Mouse (Mus musculus) forebrain, postnatal 0 days (tissue): ENCODE results near the gene Lamp5. TPM values are rescaled to one million over a fixed set of nuclear protein-coding genes. Genes with fewer than 3 reads are reported as not detected.

Experiments used
- ATAC-seq: fragments of 200-750 bp; cut with Nextera tagmentation; 2 replicates; pipeline ENCODE4 v1.8.0; 2017; ENCODE audit warnings: mild to moderate bottlenecking, moderate library complexity
- DNase-seq: peaks from one replicate; pipeline ENCODE4 v3.0.0-alpha.2; 2015
- H3K27ac ChIP-seq: fragments of 300-500 bp; sonication (generic); 2 replicates; pipeline ENCODE4 v1.5.1; 2014; ENCODE audit warnings: low read depth, mild to moderate bottlenecking, antibody characterized with exemption, low read length, moderate library complexity, mixed read lengths
- H3K27me3 ChIP-seq: fragments of 300-500 bp; sonication (generic); 2 replicates; pipeline ENCODE4 v1.6.1; 2014; ENCODE audit warnings: mild to moderate bottlenecking, low read length, mixed read lengths; ENCODE audit not compliant: insufficient read depth
- H3K36me3 ChIP-seq: fragments of 300-500 bp; sonication (generic); 2 replicates; pipeline ENCODE4 v1.6.1; 2014; ENCODE audit warnings: mild to moderate bottlenecking, moderate library complexity; ENCODE audit not compliant: insufficient read depth
- H3K4me1 ChIP-seq: fragments of 300-500 bp; sonication (generic); 2 replicates; pipeline ENCODE4 v1.6.1; 2014; ENCODE audit warnings: antibody characterized with exemption; ENCODE audit not compliant: insufficient read depth
- H3K4me2 ChIP-seq: fragments of 300-500 bp; sonication (generic); 2 replicates; pipeline ENCODE4 v1.6.1; 2014; ENCODE audit warnings: low read depth, mild to moderate bottlenecking, moderate library complexity
- H3K4me3 ChIP-seq: fragments of 300-500 bp; sonication (generic); 2 replicates; pipeline ENCODE4 v1.5.1; 2014; ENCODE audit warnings: low read depth, low read length, mixed read lengths
- H3K9ac ChIP-seq: fragments of 300-500 bp; sonication (generic); 2 replicates; pipeline ENCODE4 v1.6.1; 2014; ENCODE audit warnings: mild to moderate bottlenecking
- H3K9me3 ChIP-seq: fragments of 300-500 bp; sonication (generic); 2 replicates; pipeline ENCODE4 v1.6.1; 2016; ENCODE audit warnings: low read length
- CTCF ChIP-seq: sonication (generic); IDR thresholded peaks from 2 replicates; pipeline ENCODE4 v1.5.1; 2016; ENCODE audit warnings: antibody characterized with exemption, control low read depth, low read depth
- WGBS: fragments of 180-500 bp; shearing (Covaris S2); extraction: QIAGEN DNeasy Blood & Tissue Kit; methylation state at CpG from one replicate; pipeline ENCODE4 v1.1.7; 2014; 5-methylcytosine and 5-hydroxymethylcytosine counted together
- polyA plus RNA-seq: library from polyadenylated mRNA; unstranded; fragments of >200 nt; fragmentation: Nextera tagmentation; extraction: Ambion mirVana; gene quantifications from 2 replicates; pipeline ENCODE4 v1.2.1, GENCODE M21; 2015
- total RNA-seq: library from RNA; depleted of rRNA; stranded (reverse); fragments of >200 nt; gene quantifications from 2 replicates; pipeline ENCODE4 v1.2.3, GENCODE M21; 2014

Lamp5 gene
- total and polyA plus RNA-seq, 2 experiments from 2014 or later: 2.6 to 5.3 TPM

- TF ChIP-seq CTCF: no peak
- H3K4me3 ChIP-seq: peak overlapping the region; percentile 38
- WGBS: 1% methylated on average over 7 of the region's 7 CpGs
- peaks cover 14% of the 10 kb centered on the region; the same call in 1 of the 2 replicates for H3K27me3 ChIP-seq
- peak overlapping the region; percentile 40 for H3K9ac ChIP-seq
- peak overlapping the region; percentile 79 for H3K4me2 ChIP-seq
- DNase-seq: no peak
- no peaks in the 10 kb centered on the region for H3K9me3 ChIP-seq
- H3K36me3 ChIP-seq: no peaks in the 10 kb centered on the region
- ATAC-seq: peak; percentile 44; the same call in 1 of the 2 replicates
- H3K4me1 ChIP-seq: peaks cover 5% of the 10 kb centered on the region
- H3K27ac ChIP-seq: no peak overlapping the region
Observed at GRCm38 (mm10) chr2:136058398-136058797, 6.4 kb downstream of the Lamp5 start.

GRCm38 (mm10) chr2:136059029-136059669 lies 7.1 kb downstream of the Lamp5 start:
- Histone ChIP-seq H3K4me2 (peak overlapping the region; percentile 79), H3K4me1 (peaks cover 5% of the 10 kb centered on the region), H3K9ac (peak overlapping the region; percentile 37), H3K27me3 (peaks cover 14% of the 10 kb centered on the region; the same call in 1 of the 2 replicates), H3K4me3 (peak overlapping the region; percentile 38), H3K36me3 (no peaks in the 10 kb centered on the region), H3K27ac (no peak overlapping the region), H3K9me3 (no peaks in the 10 kb centered on the region)
- WGBS: 2% methylated on average over 37 of the region's 37 CpGs
- TF ChIP-seq CTCF: no peak
- peak; percentile 36; the same call in 1 of the 2 replicates for ATAC-seq
- DNase-seq: no peak

DNA sequence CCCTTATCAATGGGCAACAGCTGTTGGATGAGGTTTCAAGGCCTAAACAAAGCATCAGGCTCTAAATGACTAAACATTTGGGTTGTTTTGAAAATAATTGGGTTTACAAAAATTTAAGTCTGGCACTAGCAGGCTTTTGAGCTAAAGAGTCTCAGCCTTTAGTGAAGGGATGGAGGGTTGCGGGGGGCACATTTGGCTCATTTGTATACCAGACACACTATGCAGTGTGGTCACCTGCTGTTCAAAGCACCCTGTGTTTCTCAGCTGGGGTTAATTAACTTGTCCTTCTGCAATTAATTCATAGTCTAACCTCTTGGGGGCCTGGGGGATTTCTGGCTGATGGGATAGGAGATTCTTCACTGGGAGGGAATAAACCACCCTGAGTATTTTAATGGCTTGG lies 12.3 kb downstream of the Lamp5 start:
- WGBS: 59% methylated on average over 1 of the region's 1 CpGs
- Histone ChIP-seq H3K9me3 (no peaks in the 10 kb centered on the region), H3K27me3 (0 out of 2 replicates have a peak, but pooled peaks cover 8% of the 10 kb centered on the region), H3K4me3 (no peak overlapping the region), H3K9ac (no peak overlapping the region), H3K36me3 (no peaks in the 10 kb centered on the region), H3K27ac (no peak overlapping the region), H3K4me1 (peaks cover 2% of the 10 kb centered on the region; the same call in 1 of the 2 replicates), H3K4me2 (no peak overlapping the region)
- ATAC-seq (no peak), DNase-seq (no peak)
- TF ChIP-seq CTCF: no peak

GRCm38 (mm10) chr2:136095978-136096377 lies 43.9 kb downstream of the Lamp5 start:
- DNase-seq: no peak
- H3K27me3 ChIP-seq: no peaks in the 10 kb centered on the region
- H3K9me3 ChIP-seq: no peaks in the 10 kb centered on the region
- no peak for TF ChIP-seq CTCF
- peaks cover 7% of the 10 kb centered on the region; the same call in 1 of the 2 replicates for H3K36me3 ChIP-seq
- H3K4me2 ChIP-seq: no peak overlapping the region
- no peak overlapping the region for H3K27ac ChIP-seq
- no peak overlapping the region for H3K9ac ChIP-seq
- ATAC-seq: no peak
- no peaks in the 10 kb centered on the region for H3K4me1 ChIP-seq
- 73% methylated on average over 2 of the region's 2 CpGs for WGBS
- H3K4me3 ChIP-seq: no peak overlapping the region

DNA sequence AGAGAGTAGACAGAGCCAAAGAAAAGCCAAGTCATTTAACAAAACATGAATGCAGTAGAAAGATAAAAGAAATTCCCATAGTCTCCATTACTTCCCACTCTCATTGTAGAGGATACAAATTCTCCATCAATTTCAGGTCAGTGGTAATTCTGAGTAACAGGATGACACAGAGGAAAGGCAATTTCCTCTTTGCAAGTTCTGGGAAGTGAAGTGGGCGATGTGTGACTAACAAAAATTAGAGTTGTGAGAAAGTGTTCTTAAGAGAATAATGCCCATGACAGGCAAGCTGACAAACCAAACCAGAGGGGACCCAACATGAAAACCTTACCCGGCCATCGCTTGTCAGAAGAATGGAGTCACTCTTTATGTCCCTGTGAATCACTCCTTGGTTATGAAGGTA lies 45.1 kb downstream of the Lamp5 start:
- WGBS: 88% methylated on average over 3 of the region's 3 CpGs
- peaks cover 7% of the 10 kb centered on the region; the same call in 1 of the 2 replicates for H3K36me3 ChIP-seq
- no peaks in the 10 kb centered on the region for H3K9me3 ChIP-seq

GRCm38 (mm10) chr2:136107597-136107996 lies 55.6 kb downstream of the Lamp5 start:
- Histone ChIP-seq H3K9me3 (no peaks in the 10 kb centered on the region), H3K9ac (no peak overlapping the region), H3K27me3 (no peaks in the 10 kb centered on the region), H3K4me1 (peaks cover 12% of the 10 kb centered on the region), H3K4me2 (no peak overlapping the region), H3K4me3 (no peak overlapping the region), H3K36me3 (no peaks in the 10 kb centered on the region), H3K27ac (peak overlapping the region; percentile 88)
- no peak; the same call in 1 of the 2 replicates for ATAC-seq
- DNase-seq: peak; percentile 36
- TF ChIP-seq CTCF: no peak

More for the DNA sequence above, 45.1 kb downstream of the Lamp5 start:
- no peak for ATAC-seq
- Histone ChIP-seq H3K4me1 (no peaks in the 10 kb centered on the region), H3K27ac (no peak overlapping the region), H3K9ac (no peak overlapping the region), H3K27me3 (no peaks in the 10 kb centered on the region), H3K4me3 (no peak overlapping the region), H3K4me2 (no peak overlapping the region)
- no peak for DNase-seq
- TF ChIP-seq CTCF: no peak

GRCm38 (mm10) chr2:136108124-136109037 lies 56.3 kb downstream of the Lamp5 start:
- DNase-seq (peak; percentile 71), ATAC-seq (peak; percentile 91)
- Histone ChIP-seq H3K4me3 (no peak overlapping the region), H3K27ac (peak overlapping the region; percentile 88), H3K4me1 (peaks cover 12% of the 10 kb centered on the region), H3K36me3 (no peaks in the 10 kb centered on the region), H3K9ac (peak overlapping the region; percentile 34), H3K9me3 (no peaks in the 10 kb centered on the region), H3K27me3 (no peaks in the 10 kb centered on the region), H3K4me2 (peak overlapping the region; percentile 8; the same call in 1 of the 2 replicates)
- 5% methylated on average over 6 of the region's 6 CpGs for WGBS
- peak; percentile 45 for TF ChIP-seq CTCF
